Mouse (Mus musculus): Measurements from ENCODE around the gene Nifk.
A peak's percentile ranks its signal among the peaks of the same experiment; 100 is the strongest.

The Nifk gene

GRCm38 (mm10) chr1:118321661-118322201 is at the start of gene Nifk:
Nifk (plus strand) TSS chr1:118321839.
- peak; percentile 91 for DNase-seq (ENCODE audit: low spot score)

- DNase-seq (ENCODE audit: low spot score): no peak
These were observed 46.5 kb upstream of the Nifk start for GRCm38 (mm10) chr1:118275139-118275538.

- no peak for DNase-seq (ENCODE audit: low spot score)
These were observed 29.3 kb upstream of the Nifk start for GRCm38 (mm10) chr1:118292291-118292690.

GRCm38 (mm10) chr1:118294192-118294591 is 27.4 kb upstream of the Nifk start:
- no peak for DNase-seq (ENCODE audit: low spot score)

- no peak for DNase-seq (ENCODE audit: low spot score)
These were observed 26.8 kb upstream of the Nifk start for GRCm38 (mm10) chr1:118294826-118295225.

- no peak for DNase-seq (ENCODE audit: low spot score)
These were observed 25.0 kb upstream of the Nifk start for GRCm38 (mm10) chr1:118296673-118297072.

GRCm38 (mm10) chr1:118297719-118298118 is 23.9 kb upstream of the Nifk start:
- DNase-seq (ENCODE audit: low spot score): no peak

- peak; percentile 95 for DNase-seq (ENCODE audit: low spot score)
These were observed 10.6 kb upstream of the Nifk start for GRCm38 (mm10) chr1:118310780-118311621.

GRCm38 (mm10) chr1:118311622-118312326 is 9.9 kb upstream of the Nifk start, which contains the start of gene Tsn:
Tsn (minus strand) TSS chr1:118311739.
- no peak for DNase-seq (ENCODE audit: low spot score)

- no peak for DNase-seq (ENCODE audit: low spot score)
These were observed 943 bp upstream of the Nifk start for GRCm38 (mm10) chr1:118320696-118321095.

GRCm38 (mm10) chr1:118334749-118335713 is 13.4 kb downstream of the Nifk start:
- DNase-seq (ENCODE audit: low spot score): no peak

- DNase-seq (ENCODE audit: low spot score): no peak
These were observed 14.2 kb downstream of the Nifk start for GRCm38 (mm10) chr1:118335847-118336246.

GRCm38 (mm10) chr1:118337921-118338320 is 16.3 kb downstream of the Nifk start:
- DNase-seq (ENCODE audit: low spot score): no peak

GRCm38 (mm10) chr1:118343649-118344435 is 22.2 kb downstream of the Nifk start:
- DNase-seq (ENCODE audit: low spot score): peak; percentile 35

- no peak for DNase-seq (ENCODE audit: low spot score)
These were observed 28.3 kb downstream of the Nifk start for GRCm38 (mm10) chr1:118349922-118350321.

- DNase-seq (ENCODE audit: low spot score): no peak
These were observed 37.6 kb downstream of the Nifk start for GRCm38 (mm10) chr1:118359071-118359761.

- no peak for DNase-seq (ENCODE audit: low spot score)
These were observed 46.3 kb downstream of the Nifk start for GRCm38 (mm10) chr1:118367970-118368369.

GRCm38 (mm10) chr1:118368721-118369461 is 47.3 kb downstream of the Nifk start:
- no peak for DNase-seq (ENCODE audit: low spot score)

GRCm38 (mm10) chr1:118377784-118378183 is 56.1 kb downstream of the Nifk start:
- no peak for DNase-seq (ENCODE audit: low spot score)
